Mouse (Mus musculus) left cerebral cortex, adult 11 months (tissue): ENCODE results near the gene Slc25a53.
"Not testable (repeated sequence)": the region's sequence is repeated elsewhere in the genome, so short reads cannot be mapped to it uniquely, and the experiment has no call there.

Source experiments
- DNase-seq: peaks from one replicate; pipeline ENCODE4 v3.0.0; 2022; ENCODE audit warnings: low spot score

Gene Slc25a53

DNA sequence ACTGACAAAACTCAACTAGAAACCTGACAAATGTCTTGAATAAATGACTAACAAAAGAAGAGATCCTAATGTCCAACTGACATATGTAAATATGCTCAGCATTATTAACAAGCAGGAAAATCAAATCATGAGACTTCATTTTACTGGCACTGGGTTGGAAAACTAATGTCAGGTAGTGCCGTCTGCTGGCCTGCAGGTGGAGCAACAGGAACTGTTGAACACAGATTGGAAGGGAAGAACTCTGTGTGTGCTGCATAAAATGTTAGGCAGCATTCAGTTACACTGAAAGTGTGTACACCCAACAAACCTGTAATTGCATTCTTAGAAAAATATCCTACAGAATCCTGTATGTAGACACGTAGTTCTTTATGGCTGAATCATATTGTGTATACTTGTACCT, 78.4 kb downstream of the Slc25a53 start:
- no peak for DNase-seq

DNA sequence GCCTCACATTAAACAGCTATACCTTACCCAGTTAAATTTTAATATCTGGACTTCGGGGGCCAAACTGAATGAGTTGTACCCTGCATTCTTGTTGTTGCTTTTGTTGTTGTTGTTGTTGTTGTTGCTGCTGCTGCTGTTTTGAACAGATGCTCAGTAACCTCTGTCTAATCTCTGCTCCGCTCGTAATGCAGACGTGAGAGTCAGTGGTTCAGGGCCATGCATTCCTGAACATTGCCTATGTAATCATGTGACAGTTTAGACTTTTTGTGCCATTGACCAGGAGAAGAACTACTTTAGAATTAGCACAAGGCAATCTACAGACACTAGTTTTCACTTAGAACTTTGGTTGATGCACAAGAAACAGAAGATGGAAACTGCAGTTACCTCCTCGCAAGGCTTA, 79.8 kb downstream of the Slc25a53 start:
- DNase-seq = not testable (repeated sequence)

- peak; percentile 64 for DNase-seq
Observed at GRCm38 (mm10) chrX:136957583-136958279, 80.4 kb downstream of the Slc25a53 start.

DNA sequence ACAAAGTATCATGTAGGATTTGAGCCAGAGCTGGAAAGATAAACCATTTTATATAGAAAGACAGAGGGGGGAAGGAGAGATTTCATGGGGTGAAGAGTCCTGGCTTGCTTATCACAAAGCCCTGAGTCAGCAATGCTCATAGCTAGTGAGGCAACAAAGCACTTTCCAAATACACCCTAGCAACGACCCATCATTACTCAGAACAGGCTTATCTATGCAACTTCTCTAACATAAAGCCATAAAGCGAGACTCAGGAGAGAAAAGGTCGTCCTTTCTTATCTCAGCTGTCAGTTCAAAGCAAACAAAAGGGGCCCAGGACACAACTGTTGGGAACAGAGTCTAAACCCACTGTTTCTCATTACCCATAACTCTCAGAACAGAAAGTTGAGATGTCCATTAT, 100.1 kb downstream of the Slc25a53 start:
- DNase-seq = no peak
